Mouse (Mus musculus): ENCODE measurements around the gene Pced1b.

Pced1b gene

DNA sequence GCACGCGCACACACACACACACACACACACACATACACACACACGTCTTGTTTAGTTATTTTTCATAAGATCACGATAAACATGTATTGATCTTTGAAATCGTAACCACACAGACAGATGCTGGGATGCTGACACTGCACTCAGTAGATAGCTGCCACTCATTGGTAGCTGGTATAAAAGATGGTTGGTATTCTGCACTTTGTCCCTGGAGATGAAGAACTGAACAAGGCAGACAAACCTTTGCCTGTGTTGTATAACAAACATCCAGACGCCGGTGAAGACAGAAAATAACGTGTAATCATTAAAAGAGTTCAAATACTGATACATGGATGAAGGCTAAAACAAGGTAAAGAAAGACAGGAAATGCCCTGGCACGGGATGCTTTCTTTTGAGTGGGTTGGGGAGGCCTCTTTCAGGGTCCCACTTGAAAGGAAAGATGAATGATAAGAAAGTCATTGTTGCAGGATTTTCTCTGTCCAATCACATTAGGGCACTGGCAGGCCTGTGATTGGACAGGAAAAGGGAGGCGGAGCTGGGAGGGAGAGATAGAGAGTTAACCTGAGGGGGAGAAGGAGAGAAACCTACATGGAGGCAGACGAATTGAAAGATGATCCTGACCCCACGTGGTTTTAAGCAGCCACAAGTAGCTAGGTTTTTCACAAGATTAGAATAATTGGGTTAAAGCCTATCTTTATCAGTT, 182.4 kb downstream of the Pced1b start:
- CTCF ChIA-PET, result no interaction called here

DNA sequence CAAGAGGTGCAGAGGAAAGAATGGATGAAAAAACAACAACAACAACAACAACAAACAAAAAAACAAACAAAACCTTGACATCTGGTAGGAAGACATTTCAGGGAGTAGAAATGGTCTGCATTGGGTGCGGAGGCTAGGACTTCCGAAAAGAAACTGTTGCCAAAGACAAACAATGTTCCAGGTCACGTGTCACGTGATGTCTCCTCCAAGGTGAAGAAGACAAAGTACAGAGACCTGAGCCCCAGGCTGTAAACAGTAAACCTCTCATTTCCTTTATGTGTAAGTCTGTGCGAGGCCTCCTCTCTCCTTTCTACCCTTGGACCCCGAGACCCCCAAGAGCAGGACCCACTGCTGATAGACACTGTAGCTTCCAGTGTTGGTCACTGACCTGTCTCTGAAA, 184.6 kb downstream of the Pced1b start:
- CTCF ChIA-PET, result no interaction called here

DNA sequence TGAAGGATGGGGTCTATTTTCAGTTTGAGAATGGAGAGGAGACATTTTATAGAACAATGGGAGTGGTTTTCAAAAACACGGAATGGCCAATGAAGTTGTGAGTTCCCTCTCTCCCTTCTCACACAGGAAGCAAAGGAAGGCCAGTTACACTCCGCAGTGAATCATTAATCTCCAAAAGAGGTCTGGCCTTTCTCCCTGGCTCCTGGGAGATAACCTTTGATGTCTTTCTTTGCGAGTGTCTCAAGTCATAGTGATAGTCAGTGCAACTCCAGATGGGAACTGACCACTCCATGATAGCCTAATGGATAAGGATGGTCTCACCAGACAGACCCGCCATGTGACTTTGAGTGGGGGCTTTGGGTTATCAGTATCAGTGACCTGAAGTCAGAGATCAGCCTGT, 185.3 kb downstream of the Pced1b start:
- CTCF ChIA-PET, result no interaction called here

All from spleen, embryonic (tissue).